Mouse (Mus musculus) myocyte (in vitro differentiated cells): ENCODE data around the gene Nr1d1. TPM values are rescaled to one million over a fixed set of nuclear protein-coding genes. Genes with fewer than 3 reads are reported as not detected.

Source experiments
- H3K27me3 ChIP-seq: one replicate; pipeline ENCODE4 v1.6.1; 2011; ENCODE audit not compliant: control insufficient read depth, insufficient read depth, insufficient read length
- H3K36me3 ChIP-seq: one replicate; pipeline ENCODE4 v1.6.1; 2011; ENCODE audit not compliant: control insufficient read depth, insufficient read depth
- H3K4me2 ChIP-seq: one replicate; pipeline ENCODE4 v1.6.1; 2011; ENCODE audit warnings: low read depth, control low read depth
- H3K4me3 ChIP-seq: one replicate; pipeline ENCODE4 v1.5.1; 2011; ENCODE audit warnings: mild to moderate bottlenecking, control low read depth, moderate library complexity
- H3K79me2 ChIP-seq: one replicate; pipeline ENCODE4 v1.6.1; 2011; ENCODE audit not compliant: control insufficient read depth, insufficient read depth
- H3ac ChIP-seq: one replicate; pipeline ENCODE4 v1.6.1; 2011; ENCODE audit not compliant: control insufficient read depth, insufficient read length
- CEBPB ChIP-seq: IDR thresholded peaks from 2 replicates; pipeline ENCODE4 v1.6.1; 2011; ENCODE audit warnings: mild to moderate bottlenecking, moderate library complexity; ENCODE audit not compliant: poor library complexity, insufficient read depth, severe bottlenecking
- E2F4 ChIP-seq: IDR thresholded peaks from one replicate; pipeline ENCODE4 v1.6.1; 2011; ENCODE audit warnings: mild to moderate bottlenecking, control low read depth, moderate library complexity; ENCODE audit not compliant: insufficient read depth
- MAX ChIP-seq: IDR thresholded peaks from one replicate; pipeline ENCODE4 v1.6.1; 2011; ENCODE audit warnings: low read depth, mild to moderate bottlenecking, control low read depth
- MYOD1 ChIP-seq, 3 experiments: IDR thresholded peaks; one replicate each; pipeline ENCODE4 v1.6.1; 2011; ENCODE audit warnings: control low read depth in 2 of 3, low read depth in 2 of 3, mild to moderate bottlenecking in 2 of 3, moderate library complexity in 1 of 3; ENCODE audit not compliant: insufficient read length in 2 of 3, control insufficient read depth in 1 of 3
- MYOG ChIP-seq, 3 experiments: IDR thresholded peaks; one replicate each; pipeline ENCODE4 v1.6.1; 2011; ENCODE audit warnings: control low read depth in 2 of 3, low read depth in 2 of 3, mild to moderate bottlenecking in 2 of 3; ENCODE audit not compliant: insufficient read length in 2 of 3, control insufficient read depth in 1 of 3, insufficient read depth in 1 of 3
- POLR2A ChIP-seq: IDR thresholded peaks from one replicate; pipeline ENCODE4 v1.6.1; 2011; ENCODE audit warnings: low read depth, mild to moderate bottlenecking, control low read depth, moderate library complexity; ENCODE audit not compliant: insufficient read length
- POLR2AphosphoS2 ChIP-seq: IDR thresholded peaks from one replicate; pipeline ENCODE4 v1.6.1; 2011; ENCODE audit warnings: low read depth, control low read depth; ENCODE audit not compliant: insufficient read length
- REST ChIP-seq: IDR thresholded peaks from one replicate; pipeline ENCODE4 v1.6.1; 2011; ENCODE audit warnings: mild to moderate bottlenecking, control low read depth, moderate library complexity; ENCODE audit not compliant: insufficient read depth, insufficient read length
- SRF ChIP-seq: IDR thresholded peaks from one replicate; pipeline ENCODE4 v1.6.1; 2011; ENCODE audit warnings: low read depth; ENCODE audit not compliant: control insufficient read depth, insufficient read length
- TCF12 ChIP-seq: IDR thresholded peaks from one replicate; pipeline ENCODE4 v1.6.1; 2011; ENCODE audit warnings: mild to moderate bottlenecking, control low read depth; ENCODE audit not compliant: poor library complexity, insufficient read depth, severe bottlenecking
- TCF3 ChIP-seq: IDR thresholded peaks from one replicate; pipeline ENCODE4 v1.6.1; 2011; ENCODE audit warnings: low read depth, control low read depth; ENCODE audit not compliant: insufficient read length
- USF1 ChIP-seq: IDR thresholded peaks from one replicate; pipeline ENCODE4 v1.6.1; 2011; ENCODE audit warnings: low read depth, mild to moderate bottlenecking, control low read depth, moderate library complexity
- polyA plus RNA-seq: library from polyadenylated mRNA; unstranded; fragments of >200 nt; fragmentation: generic; extraction: Trizol; gene quantifications from one replicate; pipeline ENCODE4 v1.2.1, GENCODE M21; 2012; ENCODE audit warnings: missing spikeins

Nr1d1 gene
- polyA plus RNA-seq, 1 experiment = 49.1 TPM

DNA sequence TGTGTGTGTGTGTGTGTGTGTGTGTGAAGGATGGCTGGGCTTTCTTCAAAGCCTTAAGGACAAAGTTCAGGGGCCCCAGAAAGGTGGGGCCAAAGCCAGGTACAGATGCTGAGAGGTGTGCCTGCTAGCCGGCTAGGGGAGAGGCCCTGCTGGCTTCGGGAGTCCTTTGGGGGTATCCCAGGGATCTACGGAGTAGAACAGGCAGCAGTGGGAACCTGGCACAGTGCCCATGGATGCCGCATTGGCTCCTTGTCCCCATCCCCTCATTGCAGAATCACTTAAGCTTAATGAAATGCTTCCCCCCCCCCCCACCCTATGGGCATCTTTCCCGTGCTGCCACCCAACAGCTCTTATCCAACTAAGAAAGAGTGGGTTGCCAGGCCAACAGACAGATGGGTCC is 25.4 kb downstream of the Nr1d1 start:
- Histone ChIP-seq H3K4me2 (peak overlapping the region; percentile 87), H3K4me3 (peak overlapping the region; percentile 10), H3ac (no peak overlapping the region), H3K27me3 (no peaks in the 10 kb centered on the region), H3K79me2 (peaks cover 24% of the 10 kb centered on the region), H3K36me3 (no peaks in the 10 kb centered on the region)
- no peak for TF ChIP-seq TCF12
- TF ChIP-seq MYOG (IDR thresholded peaks at IDR 0.05; ENCODE audit: control insufficient read depth in 1 of 3, insufficient read depth in 1 of 3, insufficient read length in 2 of 3, low read depth in 2 of 3) = no peak
- no peak for TF ChIP-seq TCF3
- no peak for TF ChIP-seq POLR2A
- TF ChIP-seq E2F4 = no peak
- no peak for TF ChIP-seq MYOD1 (IDR thresholded peaks at IDR 0.05; ENCODE audit: control insufficient read depth in 1 of 3, insufficient read length in 2 of 3, low read depth in 2 of 3)
- TF ChIP-seq MAX = no peak
- no peak for TF ChIP-seq USF1
- TF ChIP-seq POLR2AphosphoS2 = no peak
- TF ChIP-seq SRF = no peak
- TF ChIP-seq REST = no peak
- TF ChIP-seq CEBPB = no peak

DNA sequence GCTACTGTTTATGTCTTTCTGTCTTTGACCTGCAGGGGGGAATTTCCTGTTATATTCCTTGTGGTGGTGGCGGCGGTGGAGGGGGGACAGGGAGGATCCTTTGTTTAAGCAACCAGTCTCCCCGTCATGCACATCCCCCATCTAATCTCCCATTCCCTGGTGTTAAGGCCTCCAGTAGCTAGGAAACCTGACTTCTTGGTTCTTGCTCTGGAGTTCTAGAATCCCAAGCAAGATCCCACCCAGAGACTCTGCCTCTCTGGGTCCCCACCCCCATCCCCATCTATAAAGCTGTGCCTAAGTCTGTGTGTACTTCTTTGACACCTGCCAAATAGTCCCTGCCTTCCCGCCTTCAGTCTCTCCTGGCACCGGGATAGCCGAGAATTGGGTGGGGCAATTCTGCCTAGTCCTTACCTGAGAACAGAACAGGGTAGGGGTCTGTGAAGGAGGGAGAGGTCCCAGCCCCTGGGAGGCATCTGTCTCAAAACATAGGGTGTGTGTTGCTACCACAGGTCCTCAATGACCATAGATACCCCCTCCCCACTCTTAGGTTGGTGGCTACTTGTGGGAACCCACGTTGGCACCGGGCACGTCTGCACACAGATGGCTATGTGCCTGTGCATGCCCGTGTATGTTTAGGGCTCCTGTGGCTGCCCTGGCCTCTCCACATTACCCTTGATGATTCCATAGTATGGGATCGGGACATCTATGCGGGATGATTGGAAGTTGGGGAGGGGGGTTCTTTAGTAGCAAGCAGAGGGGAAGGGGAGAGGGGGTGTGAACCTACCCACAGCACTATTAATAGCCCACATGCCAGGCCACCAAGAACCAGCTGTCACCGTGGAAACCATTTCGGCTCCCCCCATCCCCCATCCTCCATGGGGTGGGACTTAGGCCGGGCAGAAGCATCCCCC is 26.4 kb downstream of the Nr1d1 start:
- peak overlapping the region; percentile 17 for H3K4me3 ChIP-seq

DNA sequence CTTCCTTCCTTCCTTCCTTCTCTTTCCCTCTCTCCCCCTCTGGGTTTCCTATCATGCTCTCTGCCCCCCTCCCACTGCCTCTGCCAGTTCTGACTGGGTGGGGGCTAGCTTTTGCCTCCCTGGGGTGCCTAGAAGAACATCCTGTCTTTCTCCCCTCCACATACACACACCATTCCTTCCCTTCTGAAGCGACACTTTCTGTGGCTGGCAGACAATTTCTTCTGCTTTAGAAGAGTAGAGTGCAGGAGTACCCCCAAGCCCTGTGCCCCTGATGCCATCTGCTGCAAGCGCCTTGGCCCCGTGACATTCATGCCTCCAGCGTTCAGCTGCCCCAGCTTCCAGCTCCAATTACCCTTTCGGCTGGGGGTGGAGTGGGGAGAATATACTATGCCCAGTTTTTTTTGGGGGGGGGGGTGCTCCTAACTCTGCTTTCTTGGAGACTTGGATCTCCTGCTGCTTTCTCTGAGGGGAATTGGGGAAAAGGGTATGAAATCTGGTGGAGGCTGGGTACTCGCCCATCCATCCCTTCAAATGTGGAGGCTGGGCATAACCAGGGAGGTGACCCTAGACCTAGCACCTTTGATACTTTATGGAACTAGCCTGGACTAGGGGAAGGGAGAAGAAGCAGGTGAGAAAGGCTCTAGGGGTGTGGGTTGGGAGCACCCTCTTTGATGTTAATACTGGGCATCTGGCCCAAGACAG is 27.2 kb downstream of the Nr1d1 start:
- Histone ChIP-seq H3K4me2 (peak overlapping the region; percentile 87), H3K4me3 (peak overlapping the region; percentile 17), H3K27me3 (no peaks in the 10 kb centered on the region), H3K36me3 (no peaks in the 10 kb centered on the region), H3ac (no peak overlapping the region), H3K79me2 (peaks cover 24% of the 10 kb centered on the region)
- TF ChIP-seq CEBPB = peak; percentile 92
- TF ChIP-seq TCF12 = peak; percentile 47
- no peak for TF ChIP-seq POLR2AphosphoS2
- TF ChIP-seq MYOG (IDR thresholded peaks at IDR 0.05; ENCODE audit: control insufficient read depth in 1 of 3, insufficient read depth in 1 of 3, insufficient read length in 2 of 3, low read depth in 2 of 3) = peak in 2 of 3 experiments; percentile 39 to 85
- TF ChIP-seq MYOD1 (IDR thresholded peaks at IDR 0.05; ENCODE audit: control insufficient read depth in 1 of 3, insufficient read length in 2 of 3, low read depth in 2 of 3) = peak; percentile 46 to 78 (median 64)

More for the DNA sequence above, 26.4 kb downstream of the Nr1d1 start:
- Histone ChIP-seq H3K27me3 (no peaks in the 10 kb centered on the region), H3K4me2 (peak overlapping the region; percentile 87), H3K79me2 (peaks cover 24% of the 10 kb centered on the region), H3K36me3 (no peaks in the 10 kb centered on the region), H3ac (no peak overlapping the region)
- TF ChIP-seq MYOG (IDR thresholded peaks at IDR 0.05; ENCODE audit: control insufficient read depth in 1 of 3, insufficient read depth in 1 of 3, insufficient read length in 2 of 3, low read depth in 2 of 3) (peak in 2 of 3 experiments; percentile 7 to 58), MYOD1 (IDR thresholded peaks at IDR 0.05; ENCODE audit: control insufficient read depth in 1 of 3, insufficient read length in 2 of 3, low read depth in 2 of 3) (peak in 1 of 3 experiments; percentile 31), USF1 (no peak)

DNA sequence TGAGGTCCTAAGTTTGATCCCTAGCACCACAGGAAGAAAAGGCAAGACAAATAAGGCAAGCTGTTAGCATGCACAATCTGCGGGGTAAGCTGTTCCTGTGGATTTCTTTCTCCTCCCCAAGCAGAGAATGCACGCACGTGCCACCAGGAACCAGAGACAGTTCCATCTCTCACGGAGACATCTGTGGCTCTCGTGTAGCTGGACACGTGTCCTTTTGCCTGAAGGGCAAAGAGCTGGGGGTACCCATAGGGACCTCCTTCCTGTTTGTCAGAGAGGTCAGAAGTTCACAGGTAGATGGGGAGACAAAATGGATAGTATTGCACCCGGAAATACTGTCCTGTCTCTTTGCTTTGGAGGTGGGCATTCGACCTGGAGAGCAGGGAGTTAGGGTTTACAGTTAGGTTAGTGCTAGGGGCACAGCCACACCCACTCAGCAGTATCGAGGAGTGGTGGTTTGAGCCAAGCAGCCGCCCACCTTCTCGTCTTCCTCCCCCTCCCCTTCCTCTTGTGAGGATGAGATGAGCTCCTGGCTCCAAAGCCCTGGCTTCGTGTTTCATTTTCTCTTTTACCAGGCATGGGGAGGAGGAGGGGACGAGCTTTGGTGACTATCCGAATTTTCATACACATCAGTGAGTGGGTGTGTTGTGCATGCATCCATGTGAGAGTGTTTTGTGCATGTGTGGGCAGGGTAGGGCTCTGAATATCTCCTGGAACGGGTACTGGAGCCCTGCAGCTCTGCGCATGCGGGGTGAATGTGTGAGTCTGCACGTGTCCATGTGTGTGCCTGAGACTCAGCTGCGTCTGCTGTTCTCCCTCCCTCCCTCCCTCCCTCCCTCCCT is 28.1 kb downstream of the Nr1d1 start:
- Histone ChIP-seq H3K4me2 (peak overlapping the region; percentile 87), H3ac (no peak overlapping the region), H3K27me3 (no peaks in the 10 kb centered on the region), H3K36me3 (no peaks in the 10 kb centered on the region), H3K79me2 (peaks cover 24% of the 10 kb centered on the region), H3K4me3 (peak overlapping the region; percentile 17)
- TF ChIP-seq TCF12 (no peak), MYOD1 (IDR thresholded peaks at IDR 0.05; ENCODE audit: control insufficient read depth in 1 of 3, insufficient read length in 2 of 3, low read depth in 2 of 3) (peak in 2 of 3 experiments; percentile 53 to 68), TCF3 (peak; percentile 40), MYOG (IDR thresholded peaks at IDR 0.05; ENCODE audit: control insufficient read depth in 1 of 3, insufficient read depth in 1 of 3, insufficient read length in 2 of 3, low read depth in 2 of 3) (peak in 2 of 3 experiments; percentile 27 to 69), POLR2AphosphoS2 (peak; percentile 11), REST (no peak), POLR2A (peak; percentile 44), MAX (peak; percentile 63), CEBPB (no peak), E2F4 (no peak), SRF (peak; percentile 46), USF1 (peak; percentile 51)
